Mouse (Mus musculus): ENCODE results near the gene Dus3l. TPM values are rescaled to one million over a fixed set of nuclear protein-coding genes. Genes with fewer than 3 reads are reported as not detected.

Dus3l gene
- polyA plus RNA-seq, 1 experiment from 2014 or later = 48.0 TPM

GRCm38 (mm10) chr17:56727029-56727649 lies 37.4 kb upstream of the Dus3l start:
- H3K4me1 ChIP-seq (ENCODE audit: control insufficient read depth, insufficient read depth, low read length) = peaks cover 32% of the 10 kb centered on the region
- peak overlapping the region; percentile 62; the same call in 1 of the 2 replicates for H3K27ac ChIP-seq (ENCODE audit: low read depth, low read length)
- no peaks in the 10 kb centered on the region for H3K27me3 ChIP-seq (ENCODE audit: control insufficient read depth, insufficient read depth, low read length)
- WGBS = 5% methylated on average over 7 of the region's 7 CpGs
- no peak overlapping the region for H3K4me2 ChIP-seq (replicated peaks; ENCODE audit: low read depth, low read length)
- ATAC-seq (ENCODE audit: low FRiP score, low TSS enrichment) = peak; percentile 78
- no peaks in the 10 kb centered on the region for H3K9me3 ChIP-seq (ENCODE audit: control insufficient read depth, low read length)
- peaks cover 17% of the 10 kb centered on the region; the same call in 1 of the 2 replicates for H3K36me3 ChIP-seq (ENCODE audit: control insufficient read depth, insufficient read depth, low read length)
- H3K9ac ChIP-seq (ENCODE audit: low read depth, low read length) = no peak overlapping the region
- no peak overlapping the region for H3K4me3 ChIP-seq (ENCODE audit: low read length)

- no peak overlapping the region for H3K4me2 ChIP-seq (replicated peaks; ENCODE audit: low read depth, low read length)
- 0 out of 2 replicates have a peak, but pooled peaks have one; percentile 6 for ATAC-seq (ENCODE audit: low FRiP score, low TSS enrichment)
- H3K9ac ChIP-seq (ENCODE audit: low read depth, low read length) = no peak overlapping the region
- H3K27ac ChIP-seq (ENCODE audit: low read depth, low read length) = no peak overlapping the region
- WGBS = 7% methylated on average over 12 of the region's 12 CpGs
- peaks cover 15% of the 10 kb centered on the region; the same call in 1 of the 2 replicates for H3K36me3 ChIP-seq (ENCODE audit: control insufficient read depth, insufficient read depth, low read length)
- H3K4me3 ChIP-seq (ENCODE audit: low read length) = no peak overlapping the region
- H3K27me3 ChIP-seq (ENCODE audit: control insufficient read depth, insufficient read depth, low read length) = no peaks in the 10 kb centered on the region
- H3K4me1 ChIP-seq (ENCODE audit: control insufficient read depth, insufficient read depth, low read length) = peaks cover 28% of the 10 kb centered on the region
- no peaks in the 10 kb centered on the region for H3K9me3 ChIP-seq (ENCODE audit: control insufficient read depth, low read length)
Observed at GRCm38 (mm10) chr17:56727659-56728058, 36.9 kb upstream of the Dus3l start.

- H3K27ac ChIP-seq (ENCODE audit: low read depth, low read length) = no peak overlapping the region
- no peak overlapping the region for H3K4me3 ChIP-seq (ENCODE audit: low read length)
- H3K4me2 ChIP-seq (replicated peaks; ENCODE audit: low read depth, low read length) = peak overlapping the region; percentile 12; the same call in 1 of the 2 replicates
- H3K27me3 ChIP-seq (ENCODE audit: control insufficient read depth, insufficient read depth, low read length) = no peaks in the 10 kb centered on the region
- H3K9me3 ChIP-seq (ENCODE audit: control insufficient read depth, low read length) = no peaks in the 10 kb centered on the region
- WGBS = 9% methylated on average over 12 of the region's 12 CpGs
- no peak overlapping the region; the same call in 1 of the 2 replicates for H3K9ac ChIP-seq (ENCODE audit: low read depth, low read length)
- peak; percentile 13; the same call in 1 of the 2 replicates for ATAC-seq (ENCODE audit: low FRiP score, low TSS enrichment)
- peaks cover 23% of the 10 kb centered on the region for H3K4me1 ChIP-seq (ENCODE audit: control insufficient read depth, insufficient read depth, low read length)
- H3K36me3 ChIP-seq (ENCODE audit: control insufficient read depth, insufficient read depth, low read length) = peaks cover 10% of the 10 kb centered on the region; the same call in 1 of the 2 replicates
Observed at GRCm38 (mm10) chr17:56728117-56728516, 36.4 kb upstream of the Dus3l start.

GRCm38 (mm10) chr17:56729151-56729550 lies 35.4 kb upstream of the Dus3l start:
- Histone ChIP-seq H3K27me3 (ENCODE audit: control insufficient read depth, insufficient read depth, low read length) (no peaks in the 10 kb centered on the region), H3K4me1 (ENCODE audit: control insufficient read depth, insufficient read depth, low read length) (peaks cover 19% of the 10 kb centered on the region), H3K9ac (ENCODE audit: low read depth, low read length) (no peak overlapping the region), H3K9me3 (ENCODE audit: control insufficient read depth, low read length) (no peaks in the 10 kb centered on the region), H3K4me3 (ENCODE audit: low read length) (no peak overlapping the region), H3K27ac (ENCODE audit: low read depth, low read length) (no peak overlapping the region), H3K4me2 (replicated peaks; ENCODE audit: low read depth, low read length) (no peak overlapping the region), H3K36me3 (ENCODE audit: control insufficient read depth, insufficient read depth, low read length) (no peaks in the 10 kb centered on the region)
- ATAC-seq (ENCODE audit: low FRiP score, low TSS enrichment) = no peak
- 47% methylated on average over 6 of the region's 6 CpGs for WGBS

GRCm38 (mm10) chr17:56729656-56730055 lies 34.9 kb upstream of the Dus3l start:
- no peaks in the 10 kb centered on the region for H3K9me3 ChIP-seq (ENCODE audit: control insufficient read depth, low read length)
- H3K36me3 ChIP-seq (ENCODE audit: control insufficient read depth, insufficient read depth, low read length) = no peaks in the 10 kb centered on the region
- no peak overlapping the region for H3K9ac ChIP-seq (ENCODE audit: low read depth, low read length)
- WGBS = 61% methylated on average over 2 of the region's 2 CpGs
- ATAC-seq (ENCODE audit: low FRiP score, low TSS enrichment) = no peak
- no peak overlapping the region for H3K4me3 ChIP-seq (ENCODE audit: low read length)
- no peak overlapping the region for H3K27ac ChIP-seq (ENCODE audit: low read depth, low read length)
- no peaks in the 10 kb centered on the region for H3K27me3 ChIP-seq (ENCODE audit: control insufficient read depth, insufficient read depth, low read length)
- no peak overlapping the region for H3K4me2 ChIP-seq (replicated peaks; ENCODE audit: low read depth, low read length)
- H3K4me1 ChIP-seq (ENCODE audit: control insufficient read depth, insufficient read depth, low read length) = peaks cover 19% of the 10 kb centered on the region

- H3K4me1 ChIP-seq (ENCODE audit: control insufficient read depth, insufficient read depth, low read length) = no peaks in the 10 kb centered on the region
- no peaks in the 10 kb centered on the region for H3K27me3 ChIP-seq (ENCODE audit: control insufficient read depth, insufficient read depth, low read length)
- no peak overlapping the region for H3K4me3 ChIP-seq (ENCODE audit: low read length)
- no peak overlapping the region for H3K4me2 ChIP-seq (replicated peaks; ENCODE audit: low read depth, low read length)
- no peaks in the 10 kb centered on the region for H3K36me3 ChIP-seq (ENCODE audit: control insufficient read depth, insufficient read depth, low read length)
- H3K9ac ChIP-seq (ENCODE audit: low read depth, low read length) = no peak overlapping the region
- no peak for ATAC-seq (ENCODE audit: low FRiP score, low TSS enrichment)
- H3K27ac ChIP-seq (ENCODE audit: low read depth, low read length) = no peak overlapping the region
- no peaks in the 10 kb centered on the region for H3K9me3 ChIP-seq (ENCODE audit: control insufficient read depth, low read length)
- WGBS = 45% methylated on average over 8 of the region's 8 CpGs
Observed at GRCm38 (mm10) chr17:56736534-56736933, 28.0 kb upstream of the Dus3l start.

- H3K4me1 ChIP-seq (ENCODE audit: control insufficient read depth, insufficient read depth, low read length) = no peaks in the 10 kb centered on the region
- H3K9ac ChIP-seq (ENCODE audit: low read depth, low read length) = no peak overlapping the region
- ATAC-seq (ENCODE audit: low FRiP score, low TSS enrichment) = no peak
- no peaks in the 10 kb centered on the region for H3K36me3 ChIP-seq (ENCODE audit: control insufficient read depth, insufficient read depth, low read length)
- H3K4me3 ChIP-seq (ENCODE audit: low read length) = no peak overlapping the region
- H3K4me2 ChIP-seq (replicated peaks; ENCODE audit: low read depth, low read length) = no peak overlapping the region
- no peak overlapping the region for H3K27ac ChIP-seq (ENCODE audit: low read depth, low read length)
- 78% methylated on average over 10 of the region's 10 CpGs for WGBS
- H3K27me3 ChIP-seq (ENCODE audit: control insufficient read depth, insufficient read depth, low read length) = no peaks in the 10 kb centered on the region
- H3K9me3 ChIP-seq (ENCODE audit: control insufficient read depth, low read length) = no peaks in the 10 kb centered on the region
Observed at GRCm38 (mm10) chr17:56738221-56738620, 26.3 kb upstream of the Dus3l start.

GRCm38 (mm10) chr17:56740118-56740787 lies 24.3 kb upstream of the Dus3l start:
- ATAC-seq (ENCODE audit: low FRiP score, low TSS enrichment) = no peak
- H3K9ac ChIP-seq (ENCODE audit: low read depth, low read length) = no peak overlapping the region
- H3K27ac ChIP-seq (ENCODE audit: low read depth, low read length) = no peak overlapping the region
- H3K27me3 ChIP-seq (ENCODE audit: control insufficient read depth, insufficient read depth, low read length) = no peaks in the 10 kb centered on the region
- no peaks in the 10 kb centered on the region for H3K4me1 ChIP-seq (ENCODE audit: control insufficient read depth, insufficient read depth, low read length)
- no peak overlapping the region for H3K4me2 ChIP-seq (replicated peaks; ENCODE audit: low read depth, low read length)
- H3K9me3 ChIP-seq (ENCODE audit: control insufficient read depth, low read length) = no peaks in the 10 kb centered on the region
- WGBS = 80% methylated on average over 17 of the region's 17 CpGs
- no peaks in the 10 kb centered on the region for H3K36me3 ChIP-seq (ENCODE audit: control insufficient read depth, insufficient read depth, low read length)
- no peak overlapping the region for H3K4me3 ChIP-seq (ENCODE audit: low read length)

- H3K4me1 ChIP-seq (ENCODE audit: control insufficient read depth, insufficient read depth, low read length) = no peaks in the 10 kb centered on the region
- no peak for ATAC-seq (ENCODE audit: low FRiP score, low TSS enrichment)
- H3K9ac ChIP-seq (ENCODE audit: low read depth, low read length) = no peak overlapping the region
Observed at GRCm38 (mm10) chr17:56740788-56741160, 23.8 kb upstream of the Dus3l start.

More at GRCm38 (mm10) chr17:56740788-56741160, 23.8 kb upstream of the Dus3l start:
- no peak overlapping the region for H3K4me3 ChIP-seq (ENCODE audit: low read length)
- 75% methylated on average over 17 of the region's 17 CpGs for WGBS
- no peaks in the 10 kb centered on the region for H3K27me3 ChIP-seq (ENCODE audit: control insufficient read depth, insufficient read depth, low read length)
- no peak overlapping the region for H3K4me2 ChIP-seq (replicated peaks; ENCODE audit: low read depth, low read length)
- H3K9me3 ChIP-seq (ENCODE audit: control insufficient read depth, low read length) = no peaks in the 10 kb centered on the region
- H3K27ac ChIP-seq (ENCODE audit: low read depth, low read length) = no peak overlapping the region
- no peaks in the 10 kb centered on the region for H3K36me3 ChIP-seq (ENCODE audit: control insufficient read depth, insufficient read depth, low read length)
